Mouse (Mus musculus) hindbrain, embryonic 11.5 days (tissue): ENCODE measurements around the gene Scarb1. TPM values are rescaled to one million over a fixed set of nuclear protein-coding genes. Genes with fewer than 3 reads are reported as not detected.
A peak's percentile ranks its signal among the peaks of the same experiment; 100 is the strongest.

Experiments
- ATAC-seq: fragments of 200-750 bp; cut with Nextera tagmentation; 2 replicates; pipeline ENCODE4 v1.8.0; 2017; ENCODE audit warnings: mild to moderate bottlenecking, moderate TSS enrichment, moderate library complexity; ENCODE audit not compliant: low FRiP score
- DNase-seq: peaks from one replicate; pipeline ENCODE4 v3.0.0-alpha.2; 2015; ENCODE audit warnings: low spot score
- H3K27ac ChIP-seq: fragments of 300-500 bp; sonication (generic); 2 replicates; pipeline ENCODE4 v1.5.1; 2014; ENCODE audit warnings: mild to moderate bottlenecking, low read depth, low read length
- H3K27me3 ChIP-seq: fragments of 300-500 bp; sonication (generic); 2 replicates; pipeline ENCODE4 v1.6.1; 2014; ENCODE audit warnings: mild to moderate bottlenecking, low read length, moderate library complexity, mixed read lengths; ENCODE audit not compliant: control insufficient read depth, insufficient read depth
- H3K36me3 ChIP-seq: fragments of 300-500 bp; sonication (generic); 2 replicates; pipeline ENCODE4 v1.6.1; 2014; ENCODE audit warnings: mild to moderate bottlenecking, low read length, moderate library complexity, mixed read lengths; ENCODE audit not compliant: control insufficient read depth, insufficient read depth
- H3K4me1 ChIP-seq: fragments of 300-500 bp; sonication (generic); replicated peaks from 2 replicates; pipeline ENCODE4 v1.6.1; 2014; ENCODE audit warnings: low read length, mixed read lengths; ENCODE audit not compliant: control insufficient read depth, insufficient read depth
- H3K4me2 ChIP-seq: fragments of 300-500 bp; sonication (generic); replicated peaks from 2 replicates; pipeline ENCODE4 v1.6.1; 2014; ENCODE audit warnings: mild to moderate bottlenecking, low read depth, low read length
- H3K4me3 ChIP-seq: fragments of 300-500 bp; sonication (generic); 2 replicates; pipeline ENCODE4 v1.5.1; 2014; ENCODE audit warnings: low read depth, low read length
- H3K9ac ChIP-seq: fragments of 300-500 bp; sonication (generic); 2 replicates; pipeline ENCODE4 v1.6.1; 2014; ENCODE audit warnings: low read depth, low read length
- H3K9me3 ChIP-seq: fragments of 300-500 bp; sonication (generic); 2 replicates; pipeline ENCODE4 v1.6.1; 2016; ENCODE audit warnings: low read length; ENCODE audit not compliant: control insufficient read depth
- WGBS: fragments of 180-500 bp; shearing (Covaris S2); extraction: QIAGEN DNeasy Blood & Tissue Kit; methylation state at CpG from one replicate; pipeline ENCODE4 v1.1.7; 2014; 5-methylcytosine and 5-hydroxymethylcytosine counted together
- polyA plus RNA-seq: library from polyadenylated mRNA; unstranded; fragments of >200 nt; fragmentation: Nextera tagmentation; extraction: Ambion mirVana; gene quantifications from 2 replicates; pipeline ENCODE4 v1.2.1, GENCODE M21; 2014

Gene Scarb1
- polyA plus RNA-seq, 1 experiment from 2014 or later, result 20.4 TPM

DNA sequence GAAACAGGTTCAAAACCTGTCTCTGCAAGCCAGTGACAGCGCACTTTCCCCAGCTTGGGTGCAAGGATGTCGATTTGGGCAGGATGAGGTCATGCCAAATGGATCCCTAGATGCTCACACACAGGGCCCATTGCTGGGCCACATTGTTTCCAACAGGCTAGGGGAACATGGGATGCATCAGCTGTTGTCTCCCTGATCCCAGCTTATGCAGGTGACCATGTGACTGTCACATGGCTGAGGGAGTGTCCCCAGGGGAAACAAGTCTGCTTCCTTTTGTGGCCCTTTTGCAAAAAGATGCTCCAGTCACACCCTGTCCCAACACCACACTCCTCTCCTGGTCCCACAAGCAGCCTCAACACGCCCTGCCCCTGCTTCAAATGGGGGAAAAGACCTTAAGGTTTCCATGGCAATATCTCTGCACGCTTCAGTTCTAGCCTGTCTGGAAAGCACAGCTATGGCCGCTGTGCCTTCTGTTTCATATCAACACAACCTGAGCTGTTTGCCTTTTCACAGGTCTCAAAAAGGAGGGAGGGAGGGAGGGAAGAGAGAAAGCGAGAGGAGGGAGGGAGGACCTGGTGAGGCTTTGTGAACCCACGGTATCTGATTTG, 14.1 kb upstream of the Scarb1 start:
- Histone ChIP-seq H3K4me1 (no peaks in the 10 kb centered on the region), H3K4me2 (no peak overlapping the region), H3K9ac (no peak overlapping the region), H3K27ac (no peak overlapping the region), H3K9me3 (no peaks in the 10 kb centered on the region), H3K27me3 (no peaks in the 10 kb centered on the region), H3K4me3 (no peak overlapping the region), H3K36me3 (no peaks in the 10 kb centered on the region)
- DNase-seq, result no peak
- no peak for ATAC-seq
- WGBS, result 61% methylated on average over 7 of the region's 7 CpGs

DNA sequence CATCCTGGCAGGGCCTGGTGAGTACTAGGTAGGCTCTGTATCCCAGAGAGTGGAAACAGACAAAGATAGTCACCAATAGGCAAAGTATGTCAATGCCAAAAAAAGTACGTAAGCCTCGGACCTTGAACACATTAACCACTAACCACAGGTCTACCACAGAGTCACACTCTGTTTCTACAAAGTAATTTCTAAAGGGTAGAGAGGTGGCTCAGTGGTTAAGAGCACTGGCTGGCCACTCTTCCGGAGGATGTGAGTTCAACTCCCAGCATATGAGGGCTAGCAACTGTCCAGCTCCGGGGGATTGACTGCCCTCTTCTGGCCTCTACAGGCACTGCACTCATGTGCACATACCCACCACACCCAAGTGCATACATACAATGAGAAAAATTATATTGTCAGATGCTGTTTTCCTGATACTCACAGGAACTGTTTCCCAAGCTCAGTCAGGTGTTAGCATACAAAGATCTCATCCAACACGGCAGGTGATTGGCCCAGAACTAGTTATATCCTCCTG, 11.9 kb upstream of the Scarb1 start:
- no peaks in the 10 kb centered on the region for H3K36me3 ChIP-seq
- ATAC-seq, result no peak

DNA sequence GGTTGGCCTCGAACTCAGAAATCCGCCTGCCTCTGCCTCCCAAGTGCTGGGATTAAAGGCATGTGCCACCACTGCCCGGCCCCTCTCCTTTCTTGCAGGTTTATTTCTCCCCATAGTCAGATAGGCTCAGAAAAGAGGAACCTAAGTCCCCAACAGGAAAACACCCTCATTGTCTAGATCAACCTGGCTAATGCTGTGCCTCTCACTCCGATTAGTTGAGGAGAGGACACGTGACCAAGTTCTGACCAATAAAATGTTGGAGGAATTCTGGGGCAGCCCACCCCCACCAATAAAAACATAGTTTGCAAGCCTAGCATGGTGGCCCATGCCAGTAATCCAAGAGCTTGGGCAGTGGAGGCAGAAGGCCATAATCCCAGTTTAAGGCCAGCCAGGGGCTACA, 11.0 kb upstream of the Scarb1 start:
- no peak overlapping the region for H3K4me2 ChIP-seq
- no peak overlapping the region for H3K4me3 ChIP-seq
- ATAC-seq (no peak), DNase-seq (no peak)
- H3K27ac ChIP-seq, result no peak overlapping the region
- H3K27me3 ChIP-seq, result no peaks in the 10 kb centered on the region
- H3K9ac ChIP-seq, result no peak overlapping the region
- no peaks in the 10 kb centered on the region for H3K9me3 ChIP-seq
- no peaks in the 10 kb centered on the region for H3K4me1 ChIP-seq
- H3K36me3 ChIP-seq, result no peaks in the 10 kb centered on the region
- 90% methylated on average over 5 of the region's 5 CpGs for WGBS

More for the DNA sequence above, 11.9 kb upstream of the Scarb1 start:
- no peaks in the 10 kb centered on the region for H3K4me1 ChIP-seq
- no peak overlapping the region for H3K4me3 ChIP-seq
- DNase-seq, result no peak
- H3K4me2 ChIP-seq, result no peak overlapping the region
- H3K9ac ChIP-seq, result no peak overlapping the region
- H3K27ac ChIP-seq, result no peak overlapping the region
- WGBS, result 93% methylated on average over 5 of the region's 5 CpGs
- H3K27me3 ChIP-seq, result no peaks in the 10 kb centered on the region
- H3K9me3 ChIP-seq, result no peaks in the 10 kb centered on the region

DNA sequence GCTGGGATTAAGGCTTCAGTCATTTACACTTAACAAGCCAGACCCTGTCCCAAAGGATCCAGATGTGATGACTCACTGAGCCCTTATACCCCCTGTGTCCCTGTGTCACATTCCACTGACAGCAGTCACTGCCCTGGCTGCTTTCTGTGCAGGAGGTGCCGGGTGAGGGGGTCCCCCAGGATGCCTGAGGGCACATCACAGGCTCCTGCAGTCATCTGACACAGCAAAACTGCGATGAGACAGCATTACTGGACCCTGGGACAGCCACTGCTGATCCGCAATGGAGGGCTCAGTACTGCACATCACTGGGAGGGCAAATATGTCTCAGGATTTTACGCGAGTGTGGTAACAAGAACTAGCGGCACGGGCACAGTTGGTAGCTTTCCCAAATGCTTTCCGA, 10.2 kb upstream of the Scarb1 start:
- Histone ChIP-seq H3K36me3 (no peaks in the 10 kb centered on the region), H3K4me3 (no peak overlapping the region), H3K4me1 (no peaks in the 10 kb centered on the region), H3K27me3 (no peaks in the 10 kb centered on the region), H3K27ac (no peak overlapping the region), H3K4me2 (no peak overlapping the region), H3K9ac (no peak overlapping the region), H3K9me3 (no peaks in the 10 kb centered on the region)
- WGBS, result 71% methylated on average over 8 of the region's 8 CpGs
- ATAC-seq (no peak), DNase-seq (no peak)

DNA sequence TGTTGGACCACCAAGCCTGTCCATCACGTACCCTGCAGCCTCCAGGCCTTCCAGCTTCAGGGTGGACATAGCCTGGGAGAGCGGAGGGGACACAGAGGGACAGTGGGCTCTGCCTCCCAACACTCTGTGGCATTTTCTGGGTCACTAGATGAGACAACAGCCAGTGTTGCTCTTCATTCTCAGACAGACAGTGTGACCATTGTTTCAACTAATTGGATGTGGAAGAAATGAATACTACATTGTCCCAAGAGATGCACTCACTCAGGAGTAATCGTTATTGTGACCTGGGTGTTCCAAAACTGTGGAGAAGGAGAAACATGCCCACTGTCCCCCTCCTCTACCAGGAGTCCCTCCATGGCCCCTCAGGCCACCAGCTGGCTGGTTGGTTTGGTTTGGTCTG, 8.5 kb upstream of the Scarb1 start:
- Histone ChIP-seq H3K9me3 (no peaks in the 10 kb centered on the region), H3K4me3 (no peak overlapping the region), H3K4me1 (no peaks in the 10 kb centered on the region), H3K36me3 (no peaks in the 10 kb centered on the region), H3K9ac (no peak overlapping the region), H3K27me3 (no peaks in the 10 kb centered on the region), H3K4me2 (no peak overlapping the region), H3K27ac (no peak overlapping the region)
- DNase-seq (no peak), ATAC-seq (no peak)
- 73% methylated on average over 3 of the region's 3 CpGs for WGBS

DNA sequence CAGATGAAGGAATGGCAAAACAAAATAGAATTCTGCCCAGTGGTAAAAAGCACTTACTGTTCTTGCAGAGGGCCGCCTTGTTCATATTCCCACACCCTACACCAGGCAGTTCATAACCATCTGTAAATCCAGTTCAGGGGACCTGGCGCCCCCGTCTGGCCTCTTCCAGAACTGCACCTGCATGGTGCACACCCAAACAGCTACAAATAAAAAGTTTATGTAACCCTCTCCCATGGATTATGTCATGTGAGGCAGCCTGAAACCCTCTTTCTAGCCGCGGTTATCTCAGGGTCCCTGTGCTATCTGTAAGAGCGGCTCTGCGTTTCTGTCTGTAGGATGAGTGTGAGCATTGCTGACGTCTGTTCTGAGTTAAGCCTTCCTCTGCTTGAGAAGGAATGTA, 7.6 kb upstream of the Scarb1 start:
- H3K36me3 ChIP-seq, result no peaks in the 10 kb centered on the region
- no peak for ATAC-seq
- H3K4me3 ChIP-seq, result no peak overlapping the region
- H3K9ac ChIP-seq, result no peak overlapping the region
- no peak overlapping the region for H3K4me2 ChIP-seq
- no peaks in the 10 kb centered on the region for H3K27me3 ChIP-seq
- WGBS, result 43% methylated on average over 8 of the region's 8 CpGs
- H3K27ac ChIP-seq, result no peak overlapping the region
- no peaks in the 10 kb centered on the region for H3K4me1 ChIP-seq
- no peaks in the 10 kb centered on the region for H3K9me3 ChIP-seq
- peak; percentile 64 for DNase-seq

DNA sequence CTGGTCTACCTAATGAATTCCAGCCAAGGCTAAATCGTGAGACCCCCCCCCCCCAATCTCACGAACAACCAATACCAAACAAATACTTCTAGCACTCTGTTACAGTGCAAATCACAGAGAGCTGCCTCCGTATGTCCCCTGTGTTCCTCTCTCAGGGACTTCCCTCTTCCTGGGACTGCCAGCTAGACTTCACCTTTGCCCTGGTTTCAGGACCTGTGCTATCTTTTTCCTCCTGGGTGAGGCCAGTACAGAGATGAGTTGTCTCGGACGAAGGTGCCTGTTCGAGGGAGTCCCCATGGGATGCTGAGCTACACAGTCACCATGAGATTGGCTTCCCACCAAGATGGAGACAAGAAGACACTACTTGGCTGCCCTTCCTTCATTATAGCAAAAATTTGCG, 7.2 kb upstream of the Scarb1 start:
- DNase-seq (no peak), ATAC-seq (no peak)
- Histone ChIP-seq H3K4me1 (no peaks in the 10 kb centered on the region), H3K9me3 (no peaks in the 10 kb centered on the region), H3K4me3 (no peak overlapping the region), H3K36me3 (no peaks in the 10 kb centered on the region), H3K27ac (no peak overlapping the region), H3K9ac (no peak overlapping the region), H3K4me2 (no peak overlapping the region), H3K27me3 (no peaks in the 10 kb centered on the region)
- WGBS, result 80% methylated on average over 7 of the region's 7 CpGs

DNA sequence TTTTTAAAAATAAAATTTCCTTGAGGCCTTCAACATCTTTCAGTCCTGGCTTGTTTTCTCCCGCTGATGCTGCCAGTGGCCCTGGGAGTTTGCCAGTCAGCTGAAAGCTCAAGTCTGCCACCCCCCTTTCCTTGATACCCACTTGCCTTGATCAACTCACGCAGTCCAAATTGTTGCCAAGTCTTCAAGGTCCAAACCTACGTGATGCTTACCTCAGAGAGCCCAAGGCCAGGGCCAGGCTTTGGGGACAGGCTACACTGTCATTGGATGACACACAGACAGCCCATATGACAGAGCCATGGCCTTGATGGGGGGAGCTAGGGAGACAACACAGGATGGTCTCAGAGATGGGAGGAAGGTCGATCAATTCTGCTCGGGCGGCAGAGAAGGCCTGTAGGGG, 3.4 kb upstream of the Scarb1 start:
- ATAC-seq, result no peak

DNA sequence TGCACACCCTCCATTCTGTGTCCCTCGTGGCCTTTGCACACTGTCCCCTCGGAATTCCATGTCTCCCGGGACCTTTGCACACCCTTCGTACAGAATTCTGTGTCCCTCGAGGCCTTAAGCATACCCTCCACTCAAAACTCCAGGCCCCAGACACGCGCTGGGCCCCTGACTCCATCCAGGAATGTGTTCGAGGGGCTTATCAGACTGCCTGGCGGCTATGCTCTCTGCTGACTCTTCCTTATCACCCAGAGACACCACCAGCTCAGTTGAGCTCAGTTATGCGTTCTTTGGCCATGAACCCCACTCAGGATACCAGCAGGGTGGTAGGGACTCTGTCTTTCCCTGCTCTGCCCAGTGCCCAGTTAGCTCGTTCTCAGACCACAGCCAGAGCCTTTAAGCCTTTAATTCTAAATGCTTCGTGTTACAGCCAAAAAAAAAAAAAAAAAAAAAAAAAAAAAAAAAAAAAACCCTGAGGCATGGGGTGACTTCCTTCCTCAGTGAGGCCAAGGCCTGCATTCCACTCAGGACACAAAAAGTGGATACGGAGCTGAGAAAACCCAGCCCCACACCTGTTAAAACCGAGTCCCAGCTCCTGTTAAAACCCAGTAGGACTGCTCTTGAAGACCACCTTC, 681 bp upstream of the Scarb1 start:
- no peak for ATAC-seq

More for the DNA sequence above, 3.4 kb upstream of the Scarb1 start:
- Histone ChIP-seq H3K27ac (no peak overlapping the region), H3K9ac (no peak overlapping the region), H3K27me3 (peaks cover 3% of the 10 kb centered on the region; the same call in 1 of the 2 replicates), H3K4me3 (no peak overlapping the region), H3K9me3 (no peaks in the 10 kb centered on the region), H3K4me2 (no peak overlapping the region), H3K4me1 (peaks cover 9% of the 10 kb centered on the region; the same call in 1 of the 2 replicates), H3K36me3 (no peaks in the 10 kb centered on the region)
- no peak for DNase-seq
- 95% methylated on average over 6 of the region's 6 CpGs for WGBS

More for the DNA sequence above, 681 bp upstream of the Scarb1 start:
- Histone ChIP-seq H3K4me1 (peaks cover 12% of the 10 kb centered on the region; the same call in 1 of the 2 replicates), H3K4me3 (no peak overlapping the region), H3K4me2 (peak overlapping the region; percentile 98), H3K9ac (peak overlapping the region; percentile 60; the same call in 1 of the 2 replicates), H3K9me3 (no peaks in the 10 kb centered on the region), H3K27me3 (peaks cover 3% of the 10 kb centered on the region; the same call in 1 of the 2 replicates), H3K36me3 (no peaks in the 10 kb centered on the region), H3K27ac (no peak overlapping the region)
- 60% methylated on average over 14 of the region's 14 CpGs for WGBS
- DNase-seq, result no peak
